Mouse (Mus musculus): ENCODE data around the gene Trmt13.

Trmt13 gene

DNA sequence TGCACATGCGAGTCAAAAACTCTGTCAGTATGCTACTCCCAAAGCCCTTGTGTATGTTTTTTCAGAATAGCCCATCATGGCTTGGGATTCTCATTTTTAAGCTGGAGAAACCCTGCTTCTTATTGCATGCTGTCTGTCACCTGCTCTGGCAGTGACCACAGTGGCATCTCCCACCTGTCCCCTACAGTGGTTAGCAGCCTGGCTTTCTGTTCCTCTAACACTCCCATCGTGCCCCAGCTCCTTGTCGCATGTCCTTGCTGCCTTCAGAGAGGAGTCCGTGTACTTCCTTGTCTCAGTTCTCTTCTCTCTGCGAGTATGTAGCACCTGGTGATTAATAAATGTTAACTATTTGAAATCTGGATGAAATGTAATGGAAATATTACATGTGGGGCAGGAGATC lies 67.0 kb downstream of the Trmt13 start:
- DNase-seq (ENCODE audit: low read depth, low spot score) = no peak

DNA sequence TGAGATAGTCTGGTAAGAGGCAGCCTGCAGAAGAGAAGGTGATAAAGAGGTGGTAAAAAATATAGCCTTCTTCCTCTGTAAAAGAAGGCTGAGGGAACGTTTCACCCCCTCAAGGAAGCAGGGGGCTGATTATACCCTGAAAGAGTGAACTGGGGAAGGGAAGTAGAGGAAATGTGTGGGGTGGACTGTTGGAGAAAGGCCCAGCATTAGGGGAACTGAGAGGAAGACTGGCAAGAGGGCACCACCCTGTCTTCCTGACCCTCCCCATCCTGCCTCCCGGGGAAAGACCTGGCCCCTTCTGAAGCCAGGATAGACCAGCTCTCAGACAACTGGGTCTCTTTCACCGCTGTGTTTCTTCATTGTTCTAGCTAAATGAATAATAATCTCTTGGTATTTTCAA lies 71.9 kb downstream of the Trmt13 start:
- DNase-seq (ENCODE audit: low read depth, low spot score) = no peak

DNA sequence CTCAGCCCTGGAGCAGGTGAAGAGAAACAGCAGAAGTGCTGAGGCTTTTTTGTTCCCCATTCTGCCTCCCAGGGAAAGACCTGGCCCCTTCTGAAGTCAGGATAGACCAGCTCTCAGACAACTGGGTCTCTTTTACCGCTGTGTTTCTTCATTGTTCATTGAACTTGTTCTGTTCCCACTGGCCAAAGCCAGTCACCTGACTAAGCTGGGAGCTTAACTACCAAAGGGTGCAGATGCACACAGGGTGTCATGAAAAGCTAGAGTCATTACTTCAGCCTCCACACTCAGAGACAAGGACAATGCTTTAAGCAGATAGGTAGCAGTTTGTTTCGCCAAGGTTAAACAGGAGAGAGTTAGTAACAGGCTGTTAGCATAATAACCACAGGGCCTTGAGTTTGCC lies 72.3 kb downstream of the Trmt13 start:
- DNase-seq (ENCODE audit: low read depth, low spot score) = no peak

GRCm38 (mm10) chr3:116537200-116537573 lies 77.2 kb downstream of the Trmt13 start:
- no peak for DNase-seq (ENCODE audit: low read depth, low spot score)

DNA sequence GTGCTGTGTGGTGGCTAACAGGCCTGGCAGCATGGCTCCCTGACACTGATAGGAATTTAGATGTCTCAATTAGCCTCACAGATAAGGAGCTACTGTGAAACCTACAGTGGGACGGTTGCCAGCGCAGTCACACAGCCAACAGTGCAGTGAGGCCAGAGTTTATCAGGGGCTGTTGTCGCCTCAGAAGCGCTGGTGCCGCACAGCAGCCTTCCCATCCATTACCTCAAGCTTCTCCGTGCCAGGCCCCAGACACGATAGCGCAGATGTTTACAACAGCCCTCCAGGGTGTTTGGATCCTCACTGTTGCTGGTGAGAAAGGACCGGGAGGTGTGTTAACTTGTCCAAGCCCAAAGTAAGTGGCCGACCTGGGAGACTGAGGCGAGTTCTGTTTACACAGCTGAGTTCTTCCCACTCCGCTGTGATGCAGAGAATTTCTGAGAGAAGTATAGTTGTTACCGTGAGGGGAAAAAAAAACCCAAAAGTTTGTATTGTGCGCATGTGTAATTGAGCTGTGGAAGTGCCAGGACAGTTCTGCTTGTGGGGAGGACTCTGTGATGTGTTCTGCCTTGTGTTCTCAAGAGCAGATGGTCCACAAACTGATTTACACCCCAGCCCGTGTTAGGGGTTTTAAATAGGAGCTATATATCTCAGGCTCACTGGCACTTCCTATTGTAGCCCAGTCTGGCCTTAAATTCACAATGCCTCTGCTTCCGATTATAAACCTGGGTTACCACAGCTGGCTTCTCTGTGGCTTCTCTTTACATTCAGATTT lies 77.8 kb downstream of the Trmt13 start:
- no peak for DNase-seq (ENCODE audit: low read depth, low spot score)

Data from CD4-positive helper T cell, adult 2 months (primary cell).